Mouse (Mus musculus) olfactory bulb, adult 2 months (tissue): ENCODE data around the gene Sumf1.

Experiments used
- CTCF ChIP-seq: fragments of 200-500 bp; IDR thresholded peaks from 2 replicates; pipeline ENCODE4 v1.5.1; 2012; ENCODE audit warnings: low read depth, mild to moderate bottlenecking, low read length, moderate library complexity; ENCODE audit not compliant: insufficient read depth
- POLR2A ChIP-seq: fragments of 200-500 bp; IDR thresholded peaks from 2 replicates; pipeline ENCODE4 v1.6.1; 2012; ENCODE audit warnings: mild to moderate bottlenecking, low read depth, low read length, moderate library complexity; ENCODE audit not compliant: insufficient read depth

DNA sequence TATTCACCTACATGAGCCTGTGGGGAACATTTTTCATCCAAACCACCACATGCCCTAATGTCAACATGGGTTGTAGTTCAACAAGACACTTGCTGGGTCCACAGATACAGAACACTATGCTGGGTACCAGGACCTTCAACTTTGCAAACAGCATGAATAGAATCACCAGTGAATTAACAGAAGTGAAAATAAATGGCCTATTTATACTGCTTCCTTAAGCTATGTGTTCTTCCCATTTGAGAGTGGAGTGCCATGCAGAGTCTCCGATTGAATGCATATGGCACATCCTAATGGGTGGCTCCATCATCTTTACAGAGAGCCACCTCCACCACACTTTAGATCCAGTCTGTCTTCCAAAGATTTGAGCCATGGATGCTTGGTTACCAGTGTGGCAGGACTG, 5.3 kb upstream of the Sumf1 start:
- TF ChIP-seq CTCF (no peak), POLR2A (no peak)
